Comparison of ENCODE assay signal across 8 mouse cellular contexts in genomic region chr7:80825843-80826403, GRCm38 (mm10). TPM values are rescaled to one million over a fixed set of nuclear protein-coding genes. Genes with fewer than 3 reads are reported as not detected.
DNase-seq lines count a peak whose midpoint lies in the region; ATAC-seq and TF ChIP-seq lines count a peak whose summit lies in the region.

Gene Iqgap1 (minus strand): TSS chr7:80825974.

- H3K4me1 ChIP-seq in kidney, postnatal 0 days (replicated peaks; ENCODE audit: insufficient read depth, low read length), result no peaks in the 10 kb centered on the region; the same call in 1 of the 2 replicates
- no peaks in the 10 kb centered on the region for H3K4me1 ChIP-seq in forebrain, postnatal 0 days (ENCODE audit: insufficient read depth)
- no peaks in the 10 kb centered on the region for H3K4me1 ChIP-seq in hindbrain, postnatal 0 days (ENCODE audit: insufficient read depth, low read length)

- H3K9ac ChIP-seq in kidney, postnatal 0 days (ENCODE audit: low read depth, low read length), result no peak within 1 kb of the TSS
- H3K9ac ChIP-seq in forebrain, postnatal 0 days, result no peak within 1 kb of the TSS
- no peak within 1 kb of the TSS for H3K9ac ChIP-seq in hindbrain, postnatal 0 days (replicated peaks; ENCODE audit: low read length)

- no peak for TF ChIP-seq CTCF in kidney, postnatal 0 days (IDR thresholded peaks at IDR 0.05; ENCODE audit: low read depth)
- TF ChIP-seq CTCF in forebrain, postnatal 0 days (IDR thresholded peaks at IDR 0.05; ENCODE audit: low read depth), result no peak
- no peak for TF ChIP-seq CTCF in hindbrain, postnatal 0 days (IDR thresholded peaks at IDR 0.05; ENCODE audit: low read depth)

- peak; percentile 81 for DNase-seq in kidney, postnatal 0 days (ENCODE audit: low spot score)
- DNase-seq in kidney, adult 8-10 months, result no peak
- DNase-seq in ZHBTc4 (ENCODE audit: low read depth, low spot score), result peak; percentile 56
- no peak for DNase-seq in forebrain, postnatal 0 days
- DNase-seq in hindbrain, postnatal 0 days (ENCODE audit: low spot score), result no peak
- peak; percentile 31 for DNase-seq in lung, postnatal 36 days
- no peak for DNase-seq in right cerebral cortex, adult 18-20 months
- DNase-seq in urinary bladder, adult 18-20 months (ENCODE audit: low spot score in 2 of 2), result no peak

- ATAC-seq in kidney, postnatal 0 days (replicated peaks; ENCODE audit: low FRiP score, low read depth), result 0 out of 2 replicates have a peak, but pooled peaks have one; percentile 33
- ATAC-seq in forebrain, postnatal 0 days, result no peak
- ATAC-seq in hindbrain, postnatal 0 days, result no peak

- H3K27me3 ChIP-seq in kidney, postnatal 0 days (ENCODE audit: insufficient read depth, low read length), result no peaks in the 10 kb centered on the region
- no peaks in the 10 kb centered on the region for H3K27me3 ChIP-seq in forebrain, postnatal 0 days (ENCODE audit: insufficient read depth, low read length)
- no peaks in the 10 kb centered on the region for H3K27me3 ChIP-seq in hindbrain, postnatal 0 days (ENCODE audit: insufficient read depth, low read length)

- no peaks in the 10 kb centered on the region for H3K9me3 ChIP-seq in kidney, postnatal 0 days (replicated peaks; ENCODE audit: low read length)
- no peaks in the 10 kb centered on the region for H3K9me3 ChIP-seq in forebrain, postnatal 0 days (ENCODE audit: low read length)
- H3K9me3 ChIP-seq in hindbrain, postnatal 0 days (ENCODE audit: low read length), result no peaks in the 10 kb centered on the region

- H3K4me2 ChIP-seq in kidney, postnatal 0 days (ENCODE audit: low read length), result no peak within 1 kb of the TSS
- no peak within 1 kb of the TSS for H3K4me2 ChIP-seq in forebrain, postnatal 0 days (ENCODE audit: low read depth)
- no peak within 1 kb of the TSS for H3K4me2 ChIP-seq in hindbrain, postnatal 0 days (ENCODE audit: low read depth, low read length)

- WGBS in kidney, postnatal 0 days, result 24% methylated on average over 11 of the region's 11 CpGs
- WGBS in forebrain, postnatal 0 days, result 72% methylated on average over 11 of the region's 11 CpGs
- WGBS in hindbrain, postnatal 0 days, result 72% methylated on average over 11 of the region's 11 CpGs

- H3K27ac ChIP-seq in kidney, postnatal 0 days, result peak within 1 kb of the TSS; percentile 86; the same call in 1 of the 2 replicates
- H3K27ac ChIP-seq in forebrain, postnatal 0 days (ENCODE audit: low read depth, low read length), result no peak within 1 kb of the TSS
- H3K27ac ChIP-seq in hindbrain, postnatal 0 days, result no peak within 1 kb of the TSS

- no peaks in the 10 kb centered on the region for H3K36me3 ChIP-seq in kidney, postnatal 0 days (ENCODE audit: insufficient read depth, low read length)
- no peaks in the 10 kb centered on the region for H3K36me3 ChIP-seq in forebrain, postnatal 0 days (ENCODE audit: insufficient read depth)
- no peaks in the 10 kb centered on the region for H3K36me3 ChIP-seq in hindbrain, postnatal 0 days (ENCODE audit: insufficient read depth, low read length)

- H3K4me3 ChIP-seq in kidney, postnatal 0 days (replicated peaks; ENCODE audit: low read depth, low read length), result no peak within 1 kb of the TSS
- no peak within 1 kb of the TSS for H3K4me3 ChIP-seq in forebrain, postnatal 0 days (ENCODE audit: low read depth, low read length)
- no peak within 1 kb of the TSS for H3K4me3 ChIP-seq in hindbrain, postnatal 0 days (ENCODE audit: low read length)

RNA-seq across cellular contexts. Expression of gene Iqgap1, which starts in this region (rescaled TPM):
- polyA plus RNA-seq in kidney, postnatal 0 days (2015; fragmentation: Nextera tagmentation; extraction: Ambion mirVana), result 77.0 and 83.7 TPM in 2 replicates
- 30.1 and 35.9 TPM in 2 replicates for total RNA-seq in forebrain, postnatal 0 days (2014; rRNA removed)
- polyA plus RNA-seq in forebrain, postnatal 0 days (2015; fragmentation: Nextera tagmentation; extraction: Ambion mirVana), result 8.6 and 11.5 TPM in 2 replicates
- total RNA-seq in hindbrain, postnatal 0 days (2014; rRNA removed), result 23.5 and 29.4 TPM in 2 replicates
- polyA plus RNA-seq in hindbrain, postnatal 0 days (2015; fragmentation: Nextera tagmentation; extraction: Ambion mirVana), result 15.7 and 16.6 TPM in 2 replicates

Comparison
In these comparisons a context has a peak if more than half of its experiments do, and no peak if none do; other contexts are left out.
1. DNase-seq: peak in kidney, postnatal 0 days (single experiment), ZHBTc4 (single experiment) and lung, postnatal 36 days (single experiment); none in kidney, adult 8-10 months (0 of 2), forebrain, postnatal 0 days (single experiment), hindbrain, postnatal 0 days (single experiment), right cerebral cortex, adult 18-20 months (single experiment) and urinary bladder, adult 18-20 months (0 of 2).